Mouse (Mus musculus) layer of hippocampus, adult 9-11 months (tissue): ENCODE results near the gene Syngr1.
A peak's percentile ranks its signal among the peaks of the same experiment; 100 is the strongest.

Source experiments
- DNase-seq: peaks from one replicate; pipeline ENCODE4 v3.0.0; 2022

Gene Syngr1

GRCm38 (mm10) chr15:80152663-80153062 lies 61.5 kb downstream of the Syngr1 start:
- DNase-seq = no peak

GRCm38 (mm10) chr15:80153757-80154156 lies 62.6 kb downstream of the Syngr1 start:
- DNase-seq = no peak

- no peak for DNase-seq
These were observed 64.6 kb downstream of the Syngr1 start for GRCm38 (mm10) chr15:80155707-80156106.

- DNase-seq = no peak
These were observed 66.2 kb downstream of the Syngr1 start for GRCm38 (mm10) chr15:80157197-80157943.

GRCm38 (mm10) chr15:80158001-80158706 lies 67.0 kb downstream of the Syngr1 start:
- no peak for DNase-seq

- no peak for DNase-seq
These were observed 67.6 kb downstream of the Syngr1 start for GRCm38 (mm10) chr15:80158707-80159090.

- DNase-seq = no peak
These were observed 68.3 kb downstream of the Syngr1 start for GRCm38 (mm10) chr15:80159286-80159901.

GRCm38 (mm10) chr15:80160223-80160622 lies 69.1 kb downstream of the Syngr1 start:
- DNase-seq = no peak

- no peak for DNase-seq
These were observed 69.6 kb downstream of the Syngr1 start for GRCm38 (mm10) chr15:80160726-80161125.

- DNase-seq = no peak
These were observed 70.1 kb downstream of the Syngr1 start for GRCm38 (mm10) chr15:80161199-80161598.

GRCm38 (mm10) chr15:80162401-80162964 lies 71.3 kb downstream of the Syngr1 start:
- no peak for DNase-seq

- peak; percentile 75 for DNase-seq
These were observed 72.1 kb downstream of the Syngr1 start for GRCm38 (mm10) chr15:80163274-80163673.

GRCm38 (mm10) chr15:80163716-80164115 lies 72.6 kb downstream of the Syngr1 start:
- no peak for DNase-seq

GRCm38 (mm10) chr15:80165396-80165795 lies 74.3 kb downstream of the Syngr1 start:
- DNase-seq = peak; percentile 67
